Mouse (Mus musculus) heart, postnatal 0 days (tissue): ENCODE data around the gene Bbip1.

ENCODE experiments used
- CTCF ChIP-seq: IDR thresholded peaks from 2 replicates; pipeline ENCODE4 v1.5.1; 2016; ENCODE audit warnings: antibody characterized with exemption, control low read depth, low read depth
- EP300 ChIP-seq: IDR thresholded peaks from 2 replicates; pipeline ENCODE4 v1.6.1; 2016; ENCODE audit warnings: antibody characterized with exemption, low read depth

GRCm38 (mm10) chr19:53941139-53941538, 3.3 kb downstream of the Bbip1 start:
- TF ChIP-seq CTCF (no peak), EP300 (no peak)
